Mouse (Mus musculus) embryonic stem cell, embryonic (primary cell): ENCODE data around the gene a.
"Not testable (repeated sequence)": the region's sequence is repeated elsewhere in the genome, so short reads cannot be mapped to it uniquely, and the experiment has no call there.

Source experiments
- CTCF ChIA-PET, 4 experiments: fragments of 300-600 bp in 2 of 4; fragments of 350-600 bp in 2 of 4; sonication (Branson Sonifier 250); formaldehyde crosslinking; loops; one replicate each; lab custom pipeline; 2022; ENCODE audit warnings: inconsistent platforms in 2 of 4; lab: Charles Lee
- POLR2A ChIA-PET, 4 experiments: fragments of 300-600 bp in 2 of 4; fragments of 350-600 bp in 2 of 4; sonication (Branson Sonifier 250); formaldehyde crosslinking; loops; one replicate each; lab custom pipeline; 2022; ENCODE audit warnings: antibody characterized with exemption in 4 of 4, inconsistent platforms in 1 of 4; lab: Charles Lee

The a gene

DNA sequence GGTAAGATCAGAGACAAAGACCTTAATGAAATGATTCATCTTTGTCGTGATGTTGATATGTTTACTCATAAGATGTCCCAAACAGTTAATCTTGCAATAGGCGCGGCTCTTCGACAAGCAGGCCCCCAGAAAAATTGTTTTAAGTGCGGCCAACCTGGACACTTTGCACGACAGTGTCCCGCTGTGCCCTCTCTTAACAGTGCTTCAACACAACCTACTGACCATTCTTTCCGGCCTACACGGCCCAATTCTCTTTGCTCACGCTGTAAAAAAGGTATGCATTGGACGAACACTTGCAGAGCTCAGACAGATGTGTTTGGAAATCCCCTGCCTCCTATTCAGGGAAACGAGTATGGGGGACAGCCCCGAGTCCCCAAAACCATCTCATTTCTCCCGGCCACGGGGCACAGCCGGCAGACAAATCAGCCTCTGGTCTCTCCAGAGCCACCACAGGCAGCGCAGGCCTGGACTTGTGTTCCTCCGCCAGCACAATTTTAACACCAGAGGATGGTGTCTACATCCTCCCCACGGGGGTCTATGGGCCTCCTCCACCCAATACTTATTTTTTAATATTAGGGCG lies 229.1 kb downstream of the a start:
- CTCF ChIA-PET, POLR2A ChIA-PET: not testable (repeated sequence)

DNA sequence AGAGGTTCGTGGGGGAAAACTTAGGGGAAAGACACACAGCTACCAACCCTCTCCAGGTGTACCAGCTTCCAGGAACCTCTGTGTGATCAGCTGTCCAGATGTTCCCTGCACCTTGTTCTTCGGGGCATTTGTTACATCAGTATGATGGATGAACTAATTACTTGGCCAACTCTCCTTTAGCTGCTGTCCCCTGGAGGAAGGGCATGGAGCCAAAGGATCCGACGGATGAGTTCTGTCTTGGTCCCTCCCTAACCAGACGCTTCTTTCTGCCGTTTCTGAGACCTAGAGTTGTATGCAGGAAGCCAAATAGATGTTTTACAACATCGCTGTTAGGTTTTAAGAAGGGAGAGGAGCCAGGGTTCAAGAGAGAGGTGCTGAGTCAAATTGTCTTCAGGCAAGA lies 239.6 kb downstream of the a start:
- POLR2A ChIA-PET, result no interaction called here
- CTCF ChIA-PET, result no interaction called here

- ChIA-PET POLR2A (interaction anchor here (0.6 to 2.2 kb wide), 14 partner anchors 8 to 58 kb away, joined by 3 to 12 read pairs (median 4); partner anchors contain the start of gene Gm14226 (in 1 of the 4)), CTCF (interaction anchor here in 3 of 4 experiments (0.6 to 1.0 kb wide), 6 partner anchors 28 to 408 kb away, joined by 3 to 10 read pairs (median 3); no protein-coding TSS in a partner anchor)
Measured at GRCm38 (mm10) chr2:155032938-155033710, 241.9 kb downstream of the a start.

- CTCF ChIA-PET, result no interaction called here
Measured at GRCm38 (mm10) chr2:155039956-155040355, 248.8 kb downstream of the a start.

DNA sequence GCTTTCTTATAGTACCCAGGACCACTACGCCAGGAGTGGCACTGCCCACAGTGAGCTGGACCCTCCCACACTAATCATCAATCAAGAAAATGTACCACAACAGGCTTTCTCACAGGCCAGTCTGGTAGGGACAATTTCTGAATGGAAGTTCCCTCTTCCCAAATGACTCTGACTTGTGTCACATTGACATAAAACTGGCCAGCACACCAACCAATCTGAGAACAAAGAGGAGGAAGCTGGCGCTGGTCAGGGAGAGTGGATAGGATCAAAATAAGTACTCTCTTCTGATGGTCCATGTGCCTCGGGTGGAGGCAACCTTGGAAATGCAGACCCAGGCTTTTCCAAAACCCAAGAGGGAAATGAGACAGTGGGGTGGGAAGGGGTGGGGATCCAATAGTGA lies 253.3 kb downstream of the a start:
- CTCF ChIA-PET, result no interaction called here
- POLR2A ChIA-PET, result interaction anchor here in 2 of 4 experiments (0.6 to 1.2 kb wide), 5 partner anchors 9 to 46 kb away, joined by 3 to 5 read pairs (median 4); partner anchors contain the start of gene Ahcy (in 1 of the 2)

More at GRCm38 (mm10) chr2:155039956-155040355, 248.8 kb downstream of the a start:
- POLR2A ChIA-PET, result interaction anchor here in 3 of 4 experiments (1.0 to 2.2 kb wide), 4 partner anchors 10 to 27 kb away, joined by 3 to 5 read pairs (median 4); no protein-coding TSS in a partner anchor

DNA sequence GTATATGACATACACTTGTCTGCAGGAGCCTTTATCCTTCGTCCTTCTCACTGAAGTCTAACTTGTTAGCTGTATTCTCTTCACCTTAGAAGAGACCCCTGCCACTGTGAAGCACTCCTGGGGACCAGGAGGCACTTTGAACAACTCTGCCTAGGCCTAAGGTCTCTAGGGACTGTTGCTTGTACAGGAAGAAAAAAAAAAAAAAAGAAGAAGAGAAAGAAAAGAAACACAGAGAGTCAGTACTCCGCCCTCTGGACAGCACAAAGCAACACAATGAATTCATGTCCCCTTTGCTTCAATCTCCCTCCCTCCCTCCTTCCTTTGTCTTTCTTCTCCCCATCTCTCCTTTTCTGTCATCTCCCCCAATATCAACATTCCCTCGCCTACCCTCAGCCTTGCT lies 253.9 kb downstream of the a start:
- POLR2A ChIA-PET, result interaction anchor here in 3 of 4 experiments (0.6 to 1.2 kb wide), 6 partner anchors 10 to 45 kb away, joined by 3 to 5 read pairs (median 4); partner anchors contain the start of gene Ahcy (in 1 of the 3)
- CTCF ChIA-PET, result no interaction called here

DNA sequence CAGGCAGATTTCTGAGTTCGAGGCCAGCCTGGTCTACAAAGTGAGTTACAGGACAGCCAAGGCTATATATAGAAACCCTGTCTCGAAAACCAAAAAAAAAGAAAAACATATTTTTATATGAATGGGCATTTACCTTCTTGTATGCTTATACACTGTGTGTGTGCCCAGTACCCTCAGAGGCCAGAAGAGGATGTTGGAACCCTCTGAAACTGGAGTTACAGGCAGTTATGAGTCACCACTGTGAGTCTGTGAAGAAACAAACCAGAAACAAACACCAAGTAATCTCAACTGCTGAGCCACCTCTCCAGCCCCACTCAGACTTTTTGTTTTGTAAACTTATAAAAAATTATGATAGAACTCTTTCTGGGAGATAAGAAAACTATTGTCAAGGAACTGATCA lies 255.6 kb downstream of the a start:
- CTCF ChIA-PET, result interaction anchor here in 1 of 4 experiments (0.6 kb wide), 1 partner anchor 480 kb away, joined by 5 read pairs; no protein-coding TSS in a partner anchor
- POLR2A ChIA-PET, result interaction anchor here in 1 of 4 experiments (0.9 to 1.8 kb wide), 2 partner anchors 9 to 28 kb away, joined by 3 to 4 read pairs; partner anchors contain the start of gene Ahcy

GRCm38 (mm10) chr2:155047452-155048178 lies 256.4 kb downstream of the a start:
- CTCF ChIA-PET, result interaction anchor here in 1 of 4 experiments (0.6 kb wide), 1 partner anchor 87 kb away, joined by 3 read pairs; no protein-coding TSS in a partner anchor
- POLR2A ChIA-PET, result interaction anchor here in 1 of 4 experiments (1.8 to 12.3 kb wide), 2 partner anchors 8 to 21 kb away, joined by 4 to 231 read pairs; partner anchors contain the start of gene Ahcy

GRCm38 (mm10) chr2:155050108-155050503 lies 258.9 kb downstream of the a start:
- ChIA-PET POLR2A (interaction anchor here in 3 of 4 experiments (0.5 to 12.3 kb wide), 56 partner anchors 8 to 1194 kb away, joined by 3 to 231 read pairs (median 5); partner anchors contain the start of genes Ahcy (in 3 of the 3), Dynlrb1 (in 2 of the 3), Eif2s2 (in 2 of the 3) and Itch (in 1 of the 3)), CTCF (interaction anchor here in 2 of 4 experiments (0.6 kb wide), 2 partner anchors 315 to 1983 kb away, joined by 3 to 4 read pairs; no protein-coding TSS in a partner anchor)

GRCm38 (mm10) chr2:155050504-155051236 lies 259.5 kb downstream of the a start:
- ChIA-PET CTCF (interaction anchor here in 2 of 4 experiments (0.6 kb wide), 3 partner anchors 134 to 1982 kb away, joined by 3 to 4 read pairs (median 3); no protein-coding TSS in a partner anchor), POLR2A (interaction anchor here in 3 of 4 experiments (0.5 to 12.3 kb wide), 67 partner anchors 8 to 1194 kb away, joined by 3 to 231 read pairs (median 5); partner anchors contain the start of genes Ahcy (in 3 of the 3), Dynlrb1 (in 2 of the 3), Eif2s2 (in 2 of the 3) and Itch (in 2 of the 3))

DNA sequence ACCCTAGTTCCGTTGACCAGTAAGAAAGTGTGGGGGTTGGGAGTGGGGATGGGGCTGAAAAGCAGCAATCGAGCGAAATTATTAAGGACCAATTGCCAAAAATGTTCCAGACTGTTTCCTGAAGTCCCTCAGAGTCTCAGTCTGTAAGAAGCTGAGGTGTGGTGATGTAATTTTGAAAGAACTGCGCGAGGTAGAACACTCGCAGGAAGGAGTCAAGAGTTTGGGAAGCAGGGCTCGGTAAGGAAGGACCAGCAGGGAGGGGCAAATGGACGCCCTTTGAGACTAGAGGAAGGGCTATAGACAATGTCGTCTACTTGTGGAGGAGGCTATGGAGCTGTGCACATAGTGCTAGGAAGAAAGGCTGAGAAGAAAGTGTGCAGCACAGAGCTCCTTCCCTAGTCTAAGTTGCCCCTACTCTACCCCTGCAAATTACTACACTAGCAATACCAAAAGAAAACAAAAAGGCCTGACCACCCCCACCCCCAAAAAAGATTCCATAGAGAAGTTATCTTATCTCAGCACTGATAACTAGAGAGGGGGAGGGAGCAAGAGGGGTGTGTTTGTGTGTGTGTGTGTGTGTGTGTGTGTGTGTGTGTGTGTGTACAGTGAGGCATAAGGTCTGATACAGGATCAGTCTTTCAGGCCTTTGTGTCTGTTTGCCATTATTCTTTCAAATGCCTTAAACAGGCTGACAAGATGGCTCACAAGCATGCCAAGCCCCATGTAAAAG lies 260.6 kb downstream of the a start:
- POLR2A ChIA-PET, result interaction anchor here in 3 of 4 experiments (0.5 to 12.3 kb wide), 40 partner anchors 9 to 1447 kb away, joined by 3 to 231 read pairs (median 6); partner anchors contain the start of genes Ahcy (in 3 of the 3), Eif2s2 (in 2 of the 3), Itch (in 2 of the 3) and Dynlrb1 (in 1 of the 3)
- CTCF ChIA-PET, result no interaction called here

DNA sequence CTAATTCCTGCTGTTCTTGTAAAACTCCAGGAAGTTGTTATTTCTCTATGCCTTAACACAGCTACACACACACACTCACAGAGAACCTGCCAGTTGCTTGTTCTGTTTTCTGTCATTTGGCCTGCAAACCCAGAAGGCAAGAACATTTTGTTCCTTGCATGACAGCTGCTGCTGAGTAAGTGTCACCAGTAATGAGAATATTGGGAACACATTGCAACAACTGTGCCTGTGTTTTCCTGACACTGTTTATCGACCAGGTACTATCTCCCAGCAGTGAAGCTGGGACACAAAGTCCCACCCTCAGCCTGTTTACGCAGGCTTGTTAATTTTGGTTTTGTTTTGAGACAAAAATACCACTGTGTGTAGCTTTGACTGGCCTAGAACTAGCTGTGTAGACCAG lies 261.5 kb downstream of the a start:
- ChIA-PET POLR2A (interaction anchor here in 3 of 4 experiments (0.7 to 12.3 kb wide), 11 partner anchors 9 to 359 kb away, joined by 3 to 231 read pairs (median 6); partner anchors contain the start of genes Ahcy (in 3 of the 3), Itch (in 1 of the 3) and Raly (in 1 of the 3)), CTCF (interaction anchor here in 1 of 4 experiments (0.5 kb wide), 1 partner anchor 644 kb away, joined by 5 read pairs; no protein-coding TSS in a partner anchor)

DNA sequence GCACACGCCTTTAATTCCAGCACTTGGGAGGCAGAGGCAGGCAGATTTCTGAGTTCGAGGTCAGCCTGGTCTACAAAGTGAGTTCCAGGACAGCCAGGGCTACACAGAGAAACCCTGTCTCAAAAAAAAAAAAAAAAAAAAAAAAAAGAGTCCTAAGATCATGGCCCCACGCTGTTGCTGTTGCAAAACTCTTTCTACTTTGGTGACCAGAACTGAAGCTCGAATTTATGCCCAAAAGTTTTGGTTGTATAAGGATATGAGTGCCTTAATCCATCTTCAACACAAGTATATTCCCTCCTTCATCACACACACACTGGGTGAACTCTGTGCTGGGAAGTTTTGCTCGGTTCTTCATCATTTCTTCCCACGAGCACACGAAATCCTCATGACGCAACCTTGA lies 262.3 kb downstream of the a start:
- POLR2A ChIA-PET, result interaction anchor here in 2 of 4 experiments (0.7 to 12.3 kb wide), 10 partner anchors 9 to 359 kb away, joined by 3 to 231 read pairs (median 4); partner anchors contain the start of genes Ahcy (in 2 of the 2) and Itch (in 1 of the 2)
- CTCF ChIA-PET, result interaction anchor here in 1 of 4 experiments (0.6 to 0.7 kb wide), 2 partner anchors 12 to 154 kb away, joined by 3 to 4 read pairs; no protein-coding TSS in a partner anchor

- ChIA-PET CTCF (no interaction called here), POLR2A (interaction anchor here in 2 of 4 experiments (0.7 to 12.3 kb wide), 7 partner anchors 10 to 182 kb away, joined by 3 to 231 read pairs (median 3); partner anchors contain the start of genes Ahcy (in 2 of the 2) and Dynlrb1 (in 1 of the 2))
Measured at GRCm38 (mm10) chr2:155054672-155055071, 263.5 kb downstream of the a start.

DNA sequence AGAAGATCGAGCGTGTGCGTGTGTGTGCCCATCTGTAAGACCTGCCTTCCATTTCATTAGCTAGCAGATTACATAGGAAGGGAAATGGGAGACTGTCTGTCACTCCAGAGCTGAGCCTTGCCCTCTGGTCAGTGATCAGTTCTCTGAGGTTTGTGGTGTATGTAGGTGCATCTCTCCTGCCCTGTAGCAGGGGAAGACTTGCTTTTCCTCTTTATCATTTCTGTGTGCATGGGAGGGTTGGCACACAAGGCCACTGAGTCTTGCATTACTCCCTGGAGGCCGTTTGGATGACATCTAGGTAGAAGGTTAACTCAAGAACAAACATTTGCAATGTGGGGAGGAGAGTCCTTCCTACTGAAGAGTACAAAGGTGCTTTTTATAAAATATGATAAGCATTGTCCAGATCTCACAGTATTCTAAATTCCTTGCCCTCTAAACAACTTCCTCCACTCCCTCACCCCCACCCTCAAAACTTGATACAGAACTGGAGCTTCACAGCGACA lies 264.9 kb downstream of the a start:
- POLR2A ChIA-PET, result interaction anchor here in 2 of 4 experiments (0.8 to 12.3 kb wide), 9 partner anchors 10 to 579 kb away, joined by 3 to 231 read pairs (median 4); partner anchors contain the start of genes Ahcy (in 2 of the 2) and Eif2s2 (in 1 of the 2)
- CTCF ChIA-PET, result no interaction called here
